Comparison of ENCODE assay signal across 19 mouse cellular contexts in genomic region chr3:58320812-58321211, GRCm38 (mm10).
"Had no signal": no experiment of that assay in that cellular context is flagged by ENCODE, and none has a peak within 500 bp of the region (broad histone marks: within the 10 kb centered on the region; RNA-seq: fewer than 3 reads in every experiment).

No protein-coding gene starts in this region.

- H3K27ac ChIP-seq: kidney, postnatal 0 days; left cerebral cortex, adult 2 months; liver, embryonic 13.5 days; midbrain, embryonic 10.5 days; midbrain, embryonic 13.5 days; neural tube, embryonic 12.5 days; neural tube, embryonic 15.5 days; stomach, embryonic 15.5 days had no signal

- H3K4me2 ChIP-seq: liver, embryonic 13.5 days; midbrain, embryonic 13.5 days; neural tube, embryonic 12.5 days; neural tube, embryonic 15.5 days; stomach, embryonic 15.5 days had no signal

- H3K9me3 ChIP-seq: liver, embryonic 13.5 days; megakaryocyte, embryonic 14.5 days; midbrain, embryonic 10.5 days; midbrain, embryonic 13.5 days; neural tube, embryonic 12.5 days; neural tube, embryonic 15.5 days; stomach, embryonic 15.5 days had no signal

- ATAC-seq: intestine, postnatal 0 days; midbrain, embryonic 13.5 days; midbrain, embryonic 16.5 days had no signal

- H3K4me3 ChIP-seq: left cerebral cortex, adult 2 months; liver, embryonic 13.5 days; megakaryocyte, embryonic 14.5 days; midbrain, embryonic 10.5 days; midbrain, embryonic 13.5 days; neural tube, embryonic 12.5 days; neural tube, embryonic 15.5 days; stomach, embryonic 15.5 days had no signal

- H3K27me3 ChIP-seq: liver, embryonic 13.5 days; megakaryocyte, embryonic 14.5 days; midbrain, embryonic 13.5 days; neural tube, embryonic 12.5 days; neural tube, embryonic 15.5 days; stomach, embryonic 15.5 days had no signal

- H3K36me3 ChIP-seq: liver, embryonic 13.5 days; midbrain, embryonic 10.5 days; midbrain, embryonic 13.5 days; neural tube, embryonic 12.5 days; neural tube, embryonic 15.5 days; stomach, embryonic 15.5 days had no signal

- DNase-seq: kidney, adult 2 months; kidney, postnatal 25 days; layer of hippocampus, postnatal 36 days; liver, embryonic 13.5 days; lung, adult 2 months; right cerebral cortex, adult 18-20 months; right cerebral cortex, postnatal 25 days; spleen, adult 18-20 months; thymus, postnatal 25 days had no signal

- H3K4me1 ChIP-seq: liver, embryonic 13.5 days; megakaryocyte, embryonic 14.5 days; midbrain, embryonic 10.5 days; midbrain, embryonic 13.5 days; neural tube, embryonic 12.5 days; neural tube, embryonic 15.5 days; stomach, embryonic 15.5 days had no signal

- H3K9ac ChIP-seq: liver, embryonic 13.5 days; midbrain, embryonic 13.5 days; neural tube, embryonic 12.5 days; neural tube, embryonic 15.5 days; stomach, embryonic 15.5 days had no signal
